Mouse (Mus musculus) hindbrain, embryonic 15.5 days (tissue): ENCODE measurements around the gene Olfr380. TPM values are rescaled to one million over a fixed set of nuclear protein-coding genes. Genes with fewer than 3 reads are reported as not detected.

Experiments
- ATAC-seq: fragments of 200-750 bp; cut with Nextera tagmentation; 2 replicates; pipeline ENCODE4 v1.8.0; 2017; ENCODE audit warnings: low read depth, moderate number of reproducible peaks, moderate TSS enrichment; ENCODE audit not compliant: low FRiP score
- H3K27ac ChIP-seq: fragments of 300-500 bp; sonication (generic); replicated peaks from 2 replicates; pipeline ENCODE4 v1.5.1; 2015; ENCODE audit warnings: mild to moderate bottlenecking, inconsistent platforms
- H3K27me3 ChIP-seq: fragments of 300-500 bp; sonication (generic); 2 replicates; pipeline ENCODE4 v1.6.1; 2015; ENCODE audit warnings: control low read depth, inconsistent platforms
- H3K36me3 ChIP-seq: fragments of 300-500 bp; sonication (generic); 2 replicates; pipeline ENCODE4 v1.6.1; 2015; ENCODE audit warnings: control low read depth, inconsistent platforms
- H3K4me1 ChIP-seq: fragments of 300-500 bp; sonication (generic); replicated peaks from 2 replicates; pipeline ENCODE4 v1.6.1; 2015; ENCODE audit warnings: control low read depth, inconsistent platforms
- H3K4me2 ChIP-seq: fragments of 300-500 bp; sonication (generic); 2 replicates; pipeline ENCODE4 v1.6.1; 2015; ENCODE audit warnings: moderate library complexity, mild to moderate bottlenecking, inconsistent platforms
- H3K4me3 ChIP-seq: fragments of 300-500 bp; sonication (generic); 2 replicates; pipeline ENCODE4 v1.5.1; 2015; ENCODE audit warnings: mild to moderate bottlenecking, inconsistent platforms
- H3K9ac ChIP-seq: fragments of 300-500 bp; sonication (generic); 2 replicates; pipeline ENCODE4 v1.6.1; 2015; ENCODE audit warnings: inconsistent platforms
- H3K9me3 ChIP-seq: fragments of 300-500 bp; sonication (generic); 2 replicates; pipeline ENCODE4 v1.6.1; 2016; ENCODE audit warnings: control low read depth, inconsistent platforms
- WGBS: fragments of 180-500 bp; shearing (Covaris S2); methylation state at CpG from one replicate; pipeline ENCODE4 v1.1.7; 2015; 5-methylcytosine and 5-hydroxymethylcytosine counted together
- polyA plus RNA-seq: library from polyadenylated mRNA; unstranded; fragments of >200 nt; fragmentation: Nextera tagmentation; extraction: Ambion mirVana; gene quantifications from 2 replicates; pipeline ENCODE4 v1.2.1, GENCODE M21; 2015

Gene Olfr380
- polyA plus RNA-seq = not detected in 2 replicates

- H3K27me3 ChIP-seq = no peaks in the 10 kb centered on the region
- H3K27ac ChIP-seq = no peak within 1 kb of the TSS
- no peaks in the 10 kb centered on the region for H3K4me1 ChIP-seq
- no peaks in the 10 kb centered on the region; the same call in 1 of the 2 replicates for H3K9me3 ChIP-seq
- no peaks in the 10 kb centered on the region for H3K36me3 ChIP-seq
- no peak within 1 kb of the TSS for H3K4me2 ChIP-seq
- no peak within 1 kb of the TSS for H3K4me3 ChIP-seq
- ATAC-seq = no peak
- WGBS = 94% methylated on average over 1 of the region's 1 CpGs
- no peak within 1 kb of the TSS for H3K9ac ChIP-seq
These were observed at the start of gene Olfr380 for GRCm38 (mm10) chr11:73457408-73457807. Gene Olfr380 (minus strand): TSS chr11:73457508.

DNA sequence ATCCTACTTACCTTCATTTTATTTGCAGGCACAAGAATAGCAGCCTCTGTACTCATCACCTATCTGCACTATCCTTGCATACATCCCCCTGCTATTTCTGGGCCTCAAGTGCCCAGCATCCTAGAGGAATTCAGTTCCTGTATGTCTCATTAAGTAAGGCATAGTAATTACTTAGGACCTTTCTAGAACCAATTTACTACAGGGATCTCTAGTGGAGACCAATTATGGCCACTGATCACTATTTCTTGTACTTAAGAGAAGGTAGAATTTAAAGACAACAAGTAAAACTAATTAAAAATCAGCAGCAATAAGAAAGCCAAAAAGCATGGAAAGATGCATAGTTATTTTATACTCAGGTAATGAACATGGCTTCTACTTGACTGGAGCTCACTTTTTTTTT is 34.2 kb upstream of the Olfr380 start, which contains the start of gene Olfr381:
Gene Olfr381 (minus strand): TSS at position 101 of the 400 bp plus-strand sequence.
- H3K4me1 ChIP-seq = no peaks in the 10 kb centered on the region
- H3K4me3 ChIP-seq = no peak within 1 kb of the TSS
- H3K36me3 ChIP-seq = no peaks in the 10 kb centered on the region
- H3K9ac ChIP-seq = no peak within 1 kb of the TSS
- no peaks in the 10 kb centered on the region for H3K9me3 ChIP-seq
- H3K27me3 ChIP-seq = no peaks in the 10 kb centered on the region
- no peak within 1 kb of the TSS for H3K27ac ChIP-seq
- H3K4me2 ChIP-seq = no peak within 1 kb of the TSS
- ATAC-seq = no peak

- no peak within 1 kb of the TSS for H3K9ac ChIP-seq
- ATAC-seq = no peak
- no peak within 1 kb of the TSS for H3K4me2 ChIP-seq
- H3K27ac ChIP-seq = no peak within 1 kb of the TSS
- no peak within 1 kb of the TSS for H3K4me3 ChIP-seq
- 0 out of 2 replicates have a peak, but pooled peaks cover 9% of the 10 kb centered on the region for H3K9me3 ChIP-seq
- H3K4me1 ChIP-seq = no peaks in the 10 kb centered on the region
- WGBS = 97% methylated on average over 1 of the region's 1 CpGs
- no peaks in the 10 kb centered on the region for H3K27me3 ChIP-seq
- no peaks in the 10 kb centered on the region for H3K36me3 ChIP-seq
These were observed 28.9 kb downstream of the Olfr380 start, which contains the start of gene Olfr378 for GRCm38 (mm10) chr11:73428377-73428776. Gene Olfr378 (minus strand): TSS chr11:73428477.

Other genes starting within 250 kb of the Olfr380 start
- gene Trpv1, start 223.2 kb downstream of the Olfr380 start, polyA plus RNA-seq = 0.41 and 0.68 TPM in 2 replicates
- gene Trpv3, start 190.1 kb downstream of the Olfr380 start, polyA plus RNA-seq = 0.22 and 0.25 TPM in 2 replicates
- gene Aspa, start 127.9 kb downstream of the Olfr380 start, polyA plus RNA-seq = 2.0 and 2.2 TPM in 2 replicates
- gene Gm49340, start 127.8 kb downstream of the Olfr380 start, polyA plus RNA-seq = not detected in 2 replicates
- gene Spata22, start 127.8 kb downstream of the Olfr380 start, polyA plus RNA-seq = 0.25 TPM in 1 of 2 replicates, not detected in the other
- not detected in 2 replicates for gene Olfr20, start 106.7 kb downstream of the Olfr380 start, polyA plus RNA-seq
- gene Olfr376, start 86.3 kb downstream of the Olfr380 start, polyA plus RNA-seq = not detected in 2 replicates
- gene Olfr1, start 57.9 kb downstream of the Olfr380 start, polyA plus RNA-seq = not detected in 2 replicates
- gene Olfr378, start 29.0 kb downstream of the Olfr380 start, polyA plus RNA-seq = not detected in 2 replicates
- gene Olfr381, start 34.1 kb upstream of the Olfr380 start, polyA plus RNA-seq = not detected in 2 replicates
- not detected in 2 replicates for gene Olfr382, start 59.7 kb upstream of the Olfr380 start, polyA plus RNA-seq
- not detected in 2 replicates for gene Olfr385, start 135.5 kb upstream of the Olfr380 start, polyA plus RNA-seq
- gene Olfr384, start 141.1 kb upstream of the Olfr380 start, polyA plus RNA-seq = not detected in 2 replicates
- not detected in 2 replicates for gene Zfp735, start 231.3 kb upstream of the Olfr380 start, polyA plus RNA-seq